Mouse (Mus musculus) bone marrow macrophage, adult 2 months (primary cell): ENCODE data around the gene Naglu.

Experiments used
- CTCF ChIP-seq: IDR thresholded peaks from 2 replicates; pipeline ENCODE4 v1.5.1; 2012; ENCODE audit warnings: low read depth, mild to moderate bottlenecking, low read length, moderate library complexity
- POLR2A ChIP-seq: IDR thresholded peaks from 2 replicates; pipeline ENCODE4 v1.6.1; 2012; ENCODE audit warnings: mild to moderate bottlenecking, low read depth, low read length, borderline replicate concordance

DNA sequence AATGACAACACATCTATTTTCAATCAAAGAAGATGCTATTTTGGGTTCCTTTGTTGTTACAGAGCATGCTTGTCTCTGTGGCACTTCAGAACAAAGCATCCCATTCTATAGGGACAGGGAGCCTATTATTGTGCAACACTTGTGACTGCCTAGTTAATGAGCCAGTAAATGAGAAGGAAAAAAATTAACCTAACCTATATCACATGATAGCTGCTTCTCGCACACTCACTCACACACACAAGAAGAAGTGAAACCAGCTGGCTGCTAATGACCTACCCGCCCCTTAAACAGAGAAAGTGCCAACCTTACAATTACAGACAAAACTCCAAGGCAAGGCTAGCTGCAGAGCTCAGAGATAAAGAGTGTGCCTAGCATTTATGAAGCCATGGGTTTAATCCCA is 45.8 kb downstream of the Naglu start:
- TF ChIP-seq CTCF (no peak), POLR2A (no peak)
